Mouse (Mus musculus) E14TG2a.4 (cell line): ENCODE results near the gene Yjefn3.

Experiments used
- CTCF ChIP-seq: conservative IDR thresholded peaks from 2 replicates; pipeline ENCODE4 v1.5.1; 2014; ENCODE audit warnings: low read length
- NANOG ChIP-seq: IDR thresholded peaks from 2 replicates; pipeline ENCODE4 v1.6.1; 2014; ENCODE audit warnings: borderline replicate concordance, low read length, mixed read lengths
- POU5F1 ChIP-seq: IDR thresholded peaks from 2 replicates; pipeline ENCODE4 v1.6.1; 2014; ENCODE audit warnings: low read length, borderline replicate concordance

- TF ChIP-seq CTCF (no peak), NANOG (no peak), POU5F1 (no peak)
Measured at GRCm38 (mm10) chr8:69888902-69889301, 13.6 kb downstream of the Yjefn3 start.
